Mouse (Mus musculus) gastrocnemius, postnatal 25 days (tissue): Measurements from ENCODE around the gene Rfx7. TPM values are rescaled to one million over a fixed set of nuclear protein-coding genes. Genes with fewer than 3 reads are reported as not detected.
"Not testable (repeated sequence)": the region's sequence is repeated elsewhere in the genome, so short reads cannot be mapped to it uniquely, and the experiment has no call there.

ENCODE experiments used
- DNase-seq: peaks from one replicate; pipeline ENCODE4 v3.0.0; 2022
- microRNA-seq, 2 experiments: library from miRNA; unstranded; fragments of <30 nt; microRNA quantifications; one replicate each; pipeline ENCODE4 v1.2.0; 2021; ENCODE audit warnings: borderline replicate concordance in 2 of 2
- total RNA-seq, 2 experiments: library from RNA; stranded (reverse); gene quantifications; 1 replicate in 1 of 2; 2 replicates in 1 of 2; pipeline ENCODE4 v1.2.3; 2021

Gene Rfx7
- total RNA-seq, 2 experiments from 2014 or later: 16.9 to 20.7 TPM

GRCm38 (mm10) chr9:72664409-72665351 is 132.6 kb downstream of the Rfx7 start:
- DNase-seq: no peak

- no peak for DNase-seq
Observed at GRCm38 (mm10) chr9:72665517-72665916, 133.5 kb downstream of the Rfx7 start.

GRCm38 (mm10) chr9:72666352-72667021 is 134.4 kb downstream of the Rfx7 start:
- DNase-seq: not testable (repeated sequence)

GRCm38 (mm10) chr9:72667126-72667525 is 135.1 kb downstream of the Rfx7 start:
- no peak for DNase-seq

- no peak for DNase-seq
Observed at GRCm38 (mm10) chr9:72669383-72669782, 137.3 kb downstream of the Rfx7 start.

GRCm38 (mm10) chr9:72672361-72672760 is 140.3 kb downstream of the Rfx7 start:
- peak; percentile 57 for DNase-seq

Small RNA genes within 50 kb of the gene (microRNA-seq; reads per million reads assigned to microRNA genes)
- 0 reads per million in 2 experiments for gene Gm28010

Other genes with a start within 250 kb of the Rfx7 start
- gene Mns1, start 94.2 kb upstream of the Rfx7 start, total RNA-seq: under 1 TPM; 0.10 to 0.21 TPM
- gene Tex9, start 40.0 kb upstream of the Rfx7 start, total RNA-seq: 1 to 10 TPM; 1.2 to 1.9 TPM
- gene Nedd4, start 130.1 kb downstream of the Rfx7 start, total RNA-seq: 100 to 1,000 TPM; 238 to 268 TPM